Mouse (Mus musculus) kidney, adult 9 months (tissue): ENCODE results near the gene Gm3460.
"Not testable (repeated sequence)": the region's sequence is repeated elsewhere in the genome, so short reads cannot be mapped to it uniquely, and the experiment has no call there.

ENCODE experiments used
- DNase-seq: peaks from one replicate; pipeline ENCODE4 v3.0.0; 2022

The Gm3460 gene

DNA sequence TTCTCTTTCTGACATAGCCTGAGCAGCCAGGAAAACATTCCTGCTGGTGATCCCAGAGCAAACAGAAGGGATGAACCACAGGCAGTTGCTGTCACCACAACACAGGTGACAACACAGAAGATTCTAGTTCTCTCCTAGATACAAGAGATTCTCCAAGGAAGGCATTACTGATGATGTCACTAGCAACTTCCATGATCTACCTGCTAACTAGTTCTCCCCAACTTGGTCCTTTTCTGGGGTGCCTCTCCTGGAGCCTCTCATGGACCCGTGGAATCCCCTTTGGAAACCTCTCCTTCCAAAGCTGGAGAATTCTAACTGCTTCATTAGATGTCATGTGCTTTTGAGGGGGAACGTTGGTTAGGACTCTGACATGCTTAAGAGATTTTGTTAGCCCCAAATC, at the start of gene Gm3460:
Gene Gm3460 (minus strand): TSS at position 101 of the 400 bp plus-strand sequence.
- DNase-seq: not testable (repeated sequence)

DNA sequence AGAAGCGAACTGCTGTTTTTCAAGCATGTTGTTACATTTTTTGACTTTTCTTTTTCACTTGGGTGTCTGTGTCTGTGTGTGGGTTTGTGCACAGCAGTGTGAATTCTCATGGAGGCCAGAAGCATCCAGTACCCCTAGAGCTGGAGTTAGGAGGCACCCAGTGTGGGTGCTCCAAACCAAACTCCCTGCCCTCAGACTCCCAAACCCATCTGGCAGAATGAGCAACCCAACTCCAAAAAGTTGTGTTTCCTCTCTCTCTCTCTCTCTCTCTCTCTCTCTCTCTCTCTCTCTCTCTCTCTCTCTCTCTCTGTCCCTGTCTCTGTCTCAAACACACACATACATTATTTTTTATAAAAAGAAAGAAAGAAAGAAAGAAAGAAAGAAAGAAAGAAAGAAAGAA, 15.8 kb downstream of the Gm3460 start:
- DNase-seq: peak; percentile 0

DNA sequence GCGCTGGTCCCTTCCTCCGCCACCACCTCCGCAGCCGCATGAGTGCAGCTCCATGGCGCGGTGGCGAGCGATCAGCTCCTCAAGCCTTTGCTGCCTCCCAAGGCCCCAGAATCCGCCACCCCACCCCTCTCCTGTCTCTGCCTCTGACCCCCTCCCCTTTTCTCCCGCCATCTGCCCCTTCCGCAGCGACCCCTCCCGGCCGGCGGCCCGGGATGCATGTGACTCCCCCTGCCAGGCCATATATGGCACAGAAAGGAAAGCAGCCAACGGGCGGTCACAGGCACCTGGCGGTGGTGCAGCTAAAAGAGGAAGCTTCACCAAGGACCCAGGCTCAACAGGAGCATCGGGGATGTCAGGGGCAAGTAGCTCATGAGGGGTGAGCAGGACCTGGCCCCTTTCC, 17.2 kb downstream of the Gm3460 start:
- DNase-seq: peak; percentile 0

DNA sequence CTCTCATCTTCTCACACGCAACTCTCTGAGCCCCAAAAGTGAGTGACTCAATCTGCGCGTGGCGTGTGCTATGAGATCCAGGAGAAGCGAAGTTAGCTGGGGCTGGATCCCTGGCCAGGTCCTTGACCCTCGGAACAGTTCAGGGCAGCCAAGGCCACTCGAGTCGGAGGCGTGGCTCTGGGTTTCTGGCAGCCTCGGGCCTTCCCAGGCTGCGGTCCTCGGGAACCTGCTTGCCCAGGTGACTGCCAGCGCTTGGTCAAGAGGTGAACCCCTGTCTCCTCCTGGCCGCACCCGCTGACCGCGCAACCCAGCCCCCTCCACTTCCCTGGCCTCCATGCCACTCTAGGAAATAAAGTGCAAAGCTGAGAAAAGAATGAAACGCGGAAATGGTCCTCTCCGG, 17.7 kb downstream of the Gm3460 start:
- DNase-seq: peak; percentile 27

DNA sequence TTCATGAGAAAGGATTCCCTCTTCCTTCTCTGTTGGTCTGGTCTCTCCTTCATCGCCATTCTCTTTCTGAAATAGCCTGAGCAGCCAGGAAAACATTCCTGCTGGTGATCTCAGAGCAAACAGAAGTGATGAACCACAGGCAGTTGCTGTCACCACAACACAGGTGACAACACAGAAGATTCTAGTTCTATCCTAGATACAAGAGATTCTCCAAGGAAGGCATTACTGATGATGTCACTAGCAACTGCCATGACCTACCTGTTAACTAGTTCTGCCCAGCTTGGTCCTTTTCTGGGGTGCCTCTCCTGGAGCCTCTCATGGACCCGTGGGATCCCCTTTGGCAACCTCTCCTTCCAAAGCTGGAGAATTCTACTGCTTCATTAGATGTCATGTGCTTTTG, 31.7 kb downstream of the Gm3460 start, which contains the start of gene Gm3629:
Gene Gm3629 (minus strand): TSS at position 101 of the 400 bp plus-strand sequence.
- DNase-seq: not testable (repeated sequence)
